9 mouse cellular contexts compared by ENCODE assay signal in genomic region chr5:137096037-137096436, GRCm38 (mm10). TPM values are rescaled to one million over a fixed set of nuclear protein-coding genes. Genes with fewer than 3 reads are reported as not detected.
DNase-seq lines count a peak whose midpoint lies in the region; ATAC-seq lines count a peak whose summit lies in the region.
"Had no signal": no experiment of that assay in that cellular context is flagged by ENCODE, and none has a peak within 500 bp of the region (broad histone marks: within the 10 kb centered on the region; RNA-seq: fewer than 3 reads in every experiment).

No protein-coding gene starts in this region.

- H3K4me3 ChIP-seq in heart, embryonic 11.5 days (ENCODE audit: low read depth, low read length): no peak overlapping the region
- no peak overlapping the region for H3K4me3 ChIP-seq in heart, embryonic 13.5 days
- H3K4me3 ChIP-seq: midbrain, embryonic 13.5 days had no signal

- H3K4me1 ChIP-seq in heart, embryonic 11.5 days (ENCODE audit: control insufficient read depth, insufficient read depth, low read length): no peaks in the 10 kb centered on the region
- peaks cover 8% of the 10 kb centered on the region for H3K4me1 ChIP-seq in heart, embryonic 13.5 days
- H3K4me1 ChIP-seq: midbrain, embryonic 13.5 days had no signal

- H3K27me3 ChIP-seq in heart, embryonic 11.5 days (ENCODE audit: control insufficient read depth, insufficient read depth, low read length): no peaks in the 10 kb centered on the region
- no peaks in the 10 kb centered on the region for H3K27me3 ChIP-seq in heart, embryonic 13.5 days (replicated peaks)
- H3K27me3 ChIP-seq: midbrain, embryonic 13.5 days had no signal

- H3K9me3 ChIP-seq in heart, embryonic 11.5 days (replicated peaks; ENCODE audit: control insufficient read depth, low read length): no peaks in the 10 kb centered on the region
- no peaks in the 10 kb centered on the region for H3K9me3 ChIP-seq in heart, embryonic 13.5 days
- H3K9me3 ChIP-seq: midbrain, embryonic 13.5 days had no signal

- no peak for ATAC-seq in heart, embryonic 11.5 days (replicated peaks; ENCODE audit: insufficient number of reproducible peaks, low FRiP score, low TSS enrichment)
- no peak for ATAC-seq in heart, embryonic 13.5 days (ENCODE audit: extremely low read depth, insufficient number of reproducible peaks, low FRiP score, low TSS enrichment)
- ATAC-seq: midbrain, embryonic 13.5 days had no signal

- H3K4me2 ChIP-seq in heart, embryonic 11.5 days: no peak overlapping the region
- H3K4me2 ChIP-seq in heart, embryonic 13.5 days: no peak overlapping the region
- H3K4me2 ChIP-seq: midbrain, embryonic 13.5 days had no signal

- no peaks in the 10 kb centered on the region for H3K36me3 ChIP-seq in heart, embryonic 11.5 days (ENCODE audit: control insufficient read depth, insufficient read depth, low read length)
- no peaks in the 10 kb centered on the region for H3K36me3 ChIP-seq in heart, embryonic 13.5 days
- H3K36me3 ChIP-seq: midbrain, embryonic 13.5 days had no signal

- H3K27ac ChIP-seq in heart, embryonic 11.5 days (ENCODE audit: low read depth, low read length): no peak overlapping the region
- H3K27ac ChIP-seq in heart, embryonic 13.5 days (replicated peaks): peak overlapping the region; percentile 10; the same call in 1 of the 2 replicates
- H3K27ac ChIP-seq: midbrain, embryonic 13.5 days had no signal

- no peak overlapping the region for H3K9ac ChIP-seq in heart, embryonic 11.5 days (ENCODE audit: low read depth, low read length)
- no peak overlapping the region for H3K9ac ChIP-seq in heart, embryonic 13.5 days
- H3K9ac ChIP-seq: midbrain, embryonic 13.5 days had no signal

- DNase-seq in heart, adult 8-10 months (ENCODE audit: low spot score): peak; percentile 74
- DNase-seq in 3T3-L1 (ENCODE audit: low read depth, low spot score): peak; percentile 66
- DNase-seq in kidney, postnatal 4 days: peak; percentile 66 to 71
- DNase-seq in ovary, postnatal 36 days (ENCODE audit: low spot score): no peak
- no peak for DNase-seq in spleen, postnatal 36 days (ENCODE audit: low spot score in 2 of 2)
- no peak for DNase-seq in cerebellum, adult 9-10 months

- WGBS in heart, embryonic 11.5 days (ENCODE audit: insufficient replicate concordance): 64% methylated on average over 1 of the region's 1 CpGs
- WGBS in heart, embryonic 13.5 days: 32% methylated on average over 1 of the region's 1 CpGs

RNA-seq across cellular contexts. Expression of gene Trim56, which starts 20.0 kb away (rescaled TPM):
- total RNA-seq in heart, adult 8-10 months (2022): 10 to 100 TPM; 20.2 to 22.1 (median 21.5) TPM
- polyA plus RNA-seq in heart, embryonic 11.5 days (2014; fragmentation: Nextera tagmentation; extraction: Ambion mirVana): 5.8 and 9.4 TPM in 2 replicates
- polyA plus RNA-seq in heart, embryonic 13.5 days (2015; fragmentation: Nextera tagmentation; extraction: Ambion mirVana): 4.9 and 6.9 TPM in 2 replicates

RNA-seq across cellular contexts. Expression of gene Serpine1, which starts 24.0 kb away (rescaled TPM):
- 10 to 100 TPM; 33.2 to 59.2 (median 47.4) TPM for total RNA-seq in heart, adult 8-10 months (2022)
- polyA plus RNA-seq in heart, embryonic 11.5 days (2014; fragmentation: Nextera tagmentation; extraction: Ambion mirVana): 0.52 and 0.97 TPM in 2 replicates
- 0.74 and 0.92 TPM in 2 replicates for polyA plus RNA-seq in heart, embryonic 13.5 days (2015; fragmentation: Nextera tagmentation; extraction: Ambion mirVana)

RNA-seq across cellular contexts. Expression of gene Ap1s1, which starts 50.1 kb away (rescaled TPM):
- 10 to 100 TPM; 30.2 to 40.5 (median 38.2) TPM for total RNA-seq in heart, adult 8-10 months (2022)
- polyA plus RNA-seq in heart, embryonic 11.5 days (2014; fragmentation: Nextera tagmentation; extraction: Ambion mirVana): 131 and 145 TPM in 2 replicates
- 140 and 147 TPM in 2 replicates for polyA plus RNA-seq in heart, embryonic 13.5 days (2015; fragmentation: Nextera tagmentation; extraction: Ambion mirVana)

RNA-seq across cellular contexts. Expression of gene Muc3, which starts 53.1 kb away (rescaled TPM):
- total RNA-seq in heart, adult 8-10 months (2022): not detected
- not detected in 2 replicates for polyA plus RNA-seq in heart, embryonic 11.5 days (2014; fragmentation: Nextera tagmentation; extraction: Ambion mirVana)
- 0.11 TPM in 1 of 2 replicates, not detected in the other for polyA plus RNA-seq in heart, embryonic 13.5 days (2015; fragmentation: Nextera tagmentation; extraction: Ambion mirVana)
- polyA plus RNA-seq: midbrain, embryonic 13.5 days had no signal

Comparison
In these comparisons a context has a peak if more than half of its experiments do, and no peak if none do; other contexts are left out.
1. DNase-seq: peak in heart, adult 8-10 months (single experiment), 3T3-L1 (single experiment) and kidney, postnatal 4 days (2 of 2); none in ovary, postnatal 36 days (single experiment), spleen, postnatal 36 days (0 of 2) and cerebellum, adult 9-10 months (single experiment).